9 mouse cellular contexts compared by ENCODE assay signal in the genomic region with DNA sequence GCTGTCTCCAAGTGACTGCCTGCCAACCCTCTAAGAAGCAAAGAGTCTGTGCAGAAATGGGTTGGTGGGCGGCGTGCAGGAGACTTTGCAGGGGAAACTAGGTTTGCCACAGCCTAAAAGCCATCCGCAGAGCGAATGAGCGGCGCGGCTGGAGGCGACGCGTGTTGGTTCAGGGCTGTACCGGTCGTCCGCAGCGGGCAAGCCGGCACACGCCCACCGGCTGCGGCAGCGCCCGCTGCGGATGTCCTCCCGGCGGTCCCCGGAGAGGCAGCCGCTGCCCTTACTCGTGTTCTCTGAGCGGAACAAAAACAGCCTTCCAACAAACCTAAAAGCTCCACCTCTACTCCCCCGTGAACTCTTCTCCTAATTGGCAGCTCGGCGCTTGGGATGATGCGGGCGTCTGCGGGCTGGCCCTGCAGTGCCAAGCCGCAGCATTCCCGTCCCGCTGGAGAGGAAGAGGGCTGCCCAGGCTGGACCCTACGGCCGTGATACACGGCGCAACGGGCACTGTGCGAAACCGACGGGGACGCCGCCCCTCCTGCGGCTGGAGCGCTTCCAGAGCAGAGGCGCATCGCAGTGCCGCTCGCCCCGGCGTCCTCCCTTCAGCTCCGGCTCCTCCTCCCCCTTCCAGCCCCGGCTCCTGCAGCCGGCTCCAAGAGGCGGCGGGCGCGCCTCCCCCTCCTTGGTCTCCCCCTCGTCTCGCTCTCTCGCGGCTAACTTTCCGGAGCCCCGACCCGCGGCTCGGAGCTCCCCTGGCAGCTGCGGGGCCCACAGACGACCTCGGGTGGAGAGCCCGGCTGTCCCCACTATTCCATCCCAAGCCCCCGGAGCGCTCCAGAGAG. TPM values are rescaled to one million over a fixed set of nuclear protein-coding genes. Genes with fewer than 3 reads are reported as not detected.
A peak's percentile ranks its signal among the peaks of the same experiment; 100 is the strongest.
DNase-seq lines count a peak whose midpoint lies in the region; ATAC-seq and TF ChIP-seq lines count a peak whose summit lies in the region.
"Had no signal": no experiment of that assay in that cellular context is flagged by ENCODE, and none has a peak within 500 bp of the region (broad histone marks: within the 10 kb centered on the region; RNA-seq: fewer than 3 reads in every experiment).

Gene Scn4b, plus strand, starts transcription at position 205 of the 842 bp plus-strand sequence.

- H3K4me1 ChIP-seq in forebrain, postnatal 0 days (ENCODE audit: insufficient read depth): no peaks in the 10 kb centered on the region
- peaks cover 22% of the 10 kb centered on the region for H3K4me1 ChIP-seq in hindbrain, embryonic 13.5 days (replicated peaks)
- H3K4me1 ChIP-seq in limb, embryonic 11.5 days (ENCODE audit: control insufficient read depth, insufficient read depth, low read length): peaks cover 63% of the 10 kb centered on the region

- DNase-seq in frontal cortex, postnatal 25 days (ENCODE audit: low spot score in 2 of 2): no peak
- DNase-seq in ZHBTc4 (ENCODE audit: low read depth, low spot score): peak; percentile 66
- peak; percentile 49 for DNase-seq in forebrain, postnatal 0 days
- DNase-seq in limb, embryonic 11.5 days (ENCODE audit: low spot score): peak; percentile 73
- peak; percentile 62 for DNase-seq in naive thymus-derived CD4-positive, alpha-beta T cell, adult 2 months (ENCODE audit: low read depth)
- peak; percentile 78 for DNase-seq in thymus, postnatal 4 days

- no peaks in the 10 kb centered on the region for H3K9me3 ChIP-seq in forebrain, postnatal 0 days (ENCODE audit: low read length)
- no peaks in the 10 kb centered on the region for H3K9me3 ChIP-seq in hindbrain, embryonic 13.5 days
- no peaks in the 10 kb centered on the region for H3K9me3 ChIP-seq in limb, embryonic 11.5 days (ENCODE audit: control insufficient read depth, low read length)

- H3K36me3 ChIP-seq in forebrain, postnatal 0 days (ENCODE audit: insufficient read depth): no peaks in the 10 kb centered on the region
- no peaks in the 10 kb centered on the region for H3K36me3 ChIP-seq in hindbrain, embryonic 13.5 days
- no peaks in the 10 kb centered on the region; the same call in 1 of the 2 replicates for H3K36me3 ChIP-seq in limb, embryonic 11.5 days (ENCODE audit: control insufficient read depth, insufficient read depth, low read length)

- peak within 1 kb of the TSS; percentile 89 for H3K4me2 ChIP-seq in forebrain, postnatal 0 days (ENCODE audit: low read depth)
- peak within 1 kb of the TSS; percentile 90 for H3K4me2 ChIP-seq in hindbrain, embryonic 13.5 days
- H3K4me2 ChIP-seq in limb, embryonic 11.5 days (ENCODE audit: low read depth, severe bottlenecking): peak within 1 kb of the TSS; percentile 97

- peaks cover 75% of the 10 kb centered on the region for H3K27me3 ChIP-seq in forebrain, postnatal 0 days (ENCODE audit: insufficient read depth, low read length)
- peaks cover 100% of the 10 kb centered on the region for H3K27me3 ChIP-seq in hindbrain, embryonic 13.5 days
- H3K27me3 ChIP-seq in limb, embryonic 11.5 days (ENCODE audit: control insufficient read depth, insufficient read depth, low read length): peaks cover 7% of the 10 kb centered on the region; the same call in 1 of the 2 replicates

- peak within 1 kb of the TSS; percentile 37 for H3K9ac ChIP-seq in forebrain, postnatal 0 days
- H3K9ac ChIP-seq in hindbrain, embryonic 13.5 days: peak within 1 kb of the TSS; percentile 71
- 0 out of 2 replicates have a peak within 1 kb of the TSS, but pooled peaks have one; percentile 39 for H3K9ac ChIP-seq in limb, embryonic 11.5 days (ENCODE audit: low read length)

- WGBS in forebrain, postnatal 0 days: under 1% methylated on average over 76 of the region's 76 CpGs
- under 1% methylated on average over 76 of the region's 76 CpGs for WGBS in hindbrain, embryonic 13.5 days
- WGBS in limb, embryonic 11.5 days: under 1% methylated on average over 75 of the region's 76 CpGs

- peak within 1 kb of the TSS; percentile 47 for H3K4me3 ChIP-seq in forebrain, postnatal 0 days (ENCODE audit: low read depth, low read length)
- peak within 1 kb of the TSS; percentile 52 for H3K4me3 ChIP-seq in hindbrain, embryonic 13.5 days
- H3K4me3 ChIP-seq in limb, embryonic 11.5 days (ENCODE audit: low read depth, low read length): peak within 1 kb of the TSS; percentile 44

- no peak within 1 kb of the TSS for H3K27ac ChIP-seq in forebrain, postnatal 0 days (ENCODE audit: low read depth, low read length)
- H3K27ac ChIP-seq in hindbrain, embryonic 13.5 days: no peak within 1 kb of the TSS
- no peak within 1 kb of the TSS for H3K27ac ChIP-seq in limb, embryonic 11.5 days (replicated peaks; ENCODE audit: low read depth, low read length)

- peak; percentile 79 for ATAC-seq in frontal cortex, adult (ENCODE audit: low TSS enrichment)
- peak; percentile 40 for ATAC-seq in forebrain, postnatal 0 days
- peak; percentile 57; the same call in 1 of the 2 replicates for ATAC-seq in hindbrain, embryonic 13.5 days (ENCODE audit: low FRiP score)
- no peak for ATAC-seq in limb, embryonic 11.5 days (ENCODE audit: insufficient number of reproducible peaks, low FRiP score, low TSS enrichment, low read depth)

- TF ChIP-seq CTCF in forebrain, postnatal 0 days (IDR thresholded peaks at IDR 0.05; ENCODE audit: low read depth): no peak

RNA-seq across cellular contexts. Expression of gene Scn4b, which starts in this region (rescaled TPM):
- total RNA-seq in forebrain, postnatal 0 days (2014; rRNA removed): 0.43 and 0.69 TPM in 2 replicates
- 0.36 and 0.59 TPM in 2 replicates for polyA plus RNA-seq in forebrain, postnatal 0 days (2015; fragmentation: Nextera tagmentation; extraction: Ambion mirVana)
- 0.18 and 0.27 TPM in 2 replicates for polyA plus RNA-seq in hindbrain, embryonic 13.5 days (2015; fragmentation: Nextera tagmentation; extraction: Ambion mirVana)
- 0.24 and 0.35 TPM in 2 replicates for polyA plus RNA-seq in limb, embryonic 11.5 days (2014; fragmentation: Nextera tagmentation; extraction: Ambion mirVana)
- total RNA-seq: MEL had no signal

Comparison
In these comparisons a context has a peak if more than half of its experiments do, and no peak if none do; other contexts are left out.
1. Peak in DNase-seq, ATAC-seq, H3K4me3 ChIP-seq, H3K9ac ChIP-seq and H3K4me2 ChIP-seq in forebrain, postnatal 0 days; RNA of the gene not detected or under 1 TPM.
2. Peak in ATAC-seq, H3K4me3 ChIP-seq, H3K9ac ChIP-seq and H3K4me2 ChIP-seq in hindbrain, embryonic 13.5 days; RNA of the gene not detected or under 1 TPM.
3. Peak in DNase-seq, H3K4me3 ChIP-seq, H3K9ac ChIP-seq and H3K4me2 ChIP-seq in limb, embryonic 11.5 days; RNA of the gene not detected or under 1 TPM.
4. DNase-seq: peak in ZHBTc4 (single experiment), naive thymus-derived CD4-positive, alpha-beta T cell, adult 2 months (single experiment) and thymus, postnatal 4 days (single experiment); none in frontal cortex, postnatal 25 days (0 of 2).
5. Peak in every context shown above with its lines, with median percentiles within 50 percentile points of each other: H3K4me2 ChIP-seq, H3K4me3 ChIP-seq and H3K9ac ChIP-seq.